Mouse (Mus musculus): ENCODE measurements around the gene Tmem33. TPM values are rescaled to one million over a fixed set of nuclear protein-coding genes. Genes with fewer than 3 reads are reported as not detected.

Gene Tmem33
- total and polyA plus RNA-seq, 3 experiments: 70.4 to 147 (median 134) TPM

DNA sequence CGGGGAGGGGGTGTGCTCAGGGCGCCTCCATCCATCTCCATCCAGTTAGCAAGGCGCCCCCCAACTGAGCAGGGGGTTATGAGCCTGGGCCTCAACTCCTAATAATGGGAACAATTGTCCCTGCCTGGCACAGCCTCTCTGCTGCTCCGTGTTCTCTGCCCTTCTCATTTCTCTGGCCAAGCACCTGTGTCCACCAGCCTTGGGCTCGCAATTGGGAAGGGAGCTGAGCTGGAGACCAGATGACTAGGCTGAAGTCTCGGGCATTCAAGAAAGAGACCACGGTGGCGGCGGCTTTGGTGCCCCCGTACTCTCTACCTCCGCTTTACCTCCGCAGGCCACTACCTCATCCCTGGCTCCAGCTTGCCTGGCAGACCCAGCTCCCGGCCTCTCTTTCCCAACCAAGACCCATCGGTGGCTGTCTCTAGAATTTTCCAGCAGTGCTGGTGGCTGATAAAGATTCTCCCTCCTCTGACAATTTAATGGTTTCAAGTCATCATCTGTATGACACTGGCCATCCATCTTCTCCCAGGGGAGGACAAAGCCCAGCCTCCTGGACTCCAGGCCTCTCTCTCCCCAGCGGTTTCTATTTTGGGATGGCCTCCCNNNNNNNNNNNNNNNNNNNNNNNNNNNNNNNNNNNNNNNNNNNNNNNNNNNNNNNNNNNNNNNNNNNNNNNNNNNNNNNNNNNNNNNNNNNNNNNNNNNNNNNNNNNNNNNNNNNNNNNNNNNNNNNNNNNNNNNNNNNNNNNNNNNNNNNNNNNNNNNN lies 32.5 kb upstream of the Tmem33 start:
- Histone ChIP-seq H3K4me3 (replicated peaks in 1 of 3; ENCODE audit: low read depth in 2 of 3, low read length in 2 of 3, poor library complexity in 1 of 3) (no peak overlapping the region), H3K27me3 (replicated peaks) (no peaks in the 10 kb centered on the region), H3K9ac (ENCODE audit: insufficient read depth, low read depth) (no peak overlapping the region), H3K27ac (ENCODE audit: insufficient read depth, low read depth) (no peak overlapping the region), H3K9me3 (replicated peaks; ENCODE audit: low read length) (peaks cover 16% of the 10 kb centered on the region), H3K79me2 (replicated peaks; ENCODE audit: control insufficient read depth, extremely low read depth, insufficient read depth, poor library complexity, severe bottlenecking) (no peaks in the 10 kb centered on the region), H3K36me3 (replicated peaks in 1 of 2; ENCODE audit: control insufficient read depth in 1 of 2, insufficient read depth in 1 of 2, low read length in 1 of 2) (no peaks in the 10 kb centered on the region), H3K4me1 (ENCODE audit: control insufficient read depth in 1 of 2, insufficient read depth in 2 of 2) (no peaks in the 10 kb centered on the region), H3K4me2 (ENCODE audit: insufficient read depth, low read depth, poor library complexity, severe bottlenecking) (no peak overlapping the region)
- DNase-seq (ENCODE audit: extremely low read depth): no peak
- no peak for TF ChIP-seq SMC3 (IDR thresholded peaks at IDR 0.05; ENCODE audit: low read depth, low read length)
- no peak for TF ChIP-seq JUN (IDR thresholded peaks at IDR 0.05; ENCODE audit: insufficient read depth, low read depth, low read length)
- in situ Hi-C loops (cut with MboI; ENCODE audit: low pct_ligation_motif_present, low pct_unique_long_range_greater_than_20kb, low sequenced_read_pairs): no loop called here
- dilution Hi-C loops (cut with MboI; ENCODE audit: extremely low pct_ligation_motif_present, extremely low pct_unique_long_range_greater_than_20kb, low sequenced_read_pairs): no loop called here

DNA sequence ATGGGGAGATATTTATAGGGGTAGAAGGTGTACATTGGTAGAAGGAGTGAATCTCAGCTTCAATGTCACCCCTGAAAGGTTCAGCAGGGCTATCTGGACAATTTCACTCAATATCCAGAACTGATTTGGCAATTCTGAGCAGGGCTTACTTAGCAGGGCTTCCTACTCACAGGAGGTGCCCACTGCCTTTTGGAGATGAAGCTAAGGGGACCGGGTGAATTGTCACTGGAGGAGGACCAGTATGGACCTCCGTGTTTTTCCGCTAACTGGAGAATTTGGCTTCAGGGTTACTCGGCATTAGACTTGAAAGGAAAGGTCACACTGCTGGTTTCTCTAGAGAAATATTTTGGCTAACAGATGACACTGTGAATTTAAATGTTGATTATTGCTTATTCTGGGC lies 25.7 kb upstream of the Tmem33 start:
- H3K27me3 ChIP-seq (replicated peaks): no peaks in the 10 kb centered on the region
- DNase-seq (ENCODE audit: extremely low read depth): no peak
- TF ChIP-seq ZNF384 (IDR thresholded peaks at IDR 0.05; ENCODE audit: low read depth, low read length): no peak
- no peak for TF ChIP-seq RAD21 (IDR thresholded peaks at IDR 0.05; ENCODE audit: low read depth, low read length)
- no peak for TF ChIP-seq POLR2AphosphoS2 (IDR thresholded peaks at IDR 0.05; ENCODE audit: low read depth, low read length)
- no peak for TF ChIP-seq MEF2A (IDR thresholded peaks at IDR 0.05; ENCODE audit: borderline replicate concordance, low read depth, low read length)
- TF ChIP-seq E2F4 (IDR thresholded peaks at IDR 0.05; ENCODE audit: insufficient replicate concordance, low read depth, low read length): no peak
- TF ChIP-seq ZC3H11A (IDR thresholded peaks at IDR 0.05; ENCODE audit: low read depth, low read length): no peak
- no peak for TF ChIP-seq CHD2 (IDR thresholded peaks at IDR 0.05; ENCODE audit: low read length)
- no peak for TF ChIP-seq JUN (IDR thresholded peaks at IDR 0.05; ENCODE audit: insufficient read depth, low read depth, low read length)
- TF ChIP-seq UBTF (IDR thresholded peaks at IDR 0.05; ENCODE audit: low read depth, low read length): no peak
- TF ChIP-seq SMC3 (IDR thresholded peaks at IDR 0.05; ENCODE audit: low read depth, low read length): no peak
- TF ChIP-seq BHLHE40 (IDR thresholded peaks at IDR 0.05; ENCODE audit: low read depth, low read length): no peak
- no peak for TF ChIP-seq MYC (IDR thresholded peaks at IDR 0.05; ENCODE audit: low read depth, low read length)
- no peak overlapping the region for H3K4me2 ChIP-seq (ENCODE audit: insufficient read depth, low read depth, poor library complexity, severe bottlenecking)
- no peak overlapping the region for H3K9ac ChIP-seq (ENCODE audit: insufficient read depth, low read depth)
- dilution Hi-C loops (cut with MboI; ENCODE audit: extremely low pct_ligation_motif_present, extremely low pct_unique_long_range_greater_than_20kb, low sequenced_read_pairs): no loop called here
- in situ Hi-C loops (cut with MboI; ENCODE audit: low pct_ligation_motif_present, low pct_unique_long_range_greater_than_20kb, low sequenced_read_pairs): loop anchor here (10.0 kb wide), 1 partner anchor 180 kb away; no protein-coding TSS in a partner anchor
- no peaks in the 10 kb centered on the region for H3K36me3 ChIP-seq (replicated peaks in 1 of 2; ENCODE audit: control insufficient read depth in 1 of 2, insufficient read depth in 1 of 2, low read length in 1 of 2)
- H3K79me2 ChIP-seq (replicated peaks; ENCODE audit: control insufficient read depth, extremely low read depth, insufficient read depth, poor library complexity, severe bottlenecking): no peaks in the 10 kb centered on the region
- no peak overlapping the region for H3K4me3 ChIP-seq (replicated peaks in 1 of 3; ENCODE audit: low read depth in 2 of 3, low read length in 2 of 3, poor library complexity in 1 of 3)
- peaks cover 0 to 4% of the 10 kb centered on the region in 2 experiments; a peak in 2 of 4 replicates for H3K4me1 ChIP-seq (ENCODE audit: control insufficient read depth in 1 of 2, insufficient read depth in 2 of 2)
- H3K9me3 ChIP-seq (replicated peaks; ENCODE audit: low read length): peaks cover 15% of the 10 kb centered on the region
- H3K27ac ChIP-seq (ENCODE audit: insufficient read depth, low read depth): no peak overlapping the region

All from CH12.LX (cell line).